Mouse (Mus musculus) adrenal gland, postnatal 4 days (tissue): ENCODE data around the gene Mief2. TPM values are rescaled to one million over a fixed set of nuclear protein-coding genes. Genes with fewer than 3 reads are reported as not detected.

Source experiments
- DNase-seq, 2 experiments: peaks; one replicate each; pipeline ENCODE4 v3.0.0; 2021 to 2022; ENCODE audit warnings: low spot score in 2 of 2, mixed read lengths in 2 of 2
- total RNA-seq, 2 experiments: library from RNA; stranded (reverse); gene quantifications; 2 replicates each; pipeline ENCODE4 v1.2.3; 2021

The Mief2 gene
- total RNA-seq, 2 experiments from 2014 or later = 26.6 to 28.0 TPM

DNA sequence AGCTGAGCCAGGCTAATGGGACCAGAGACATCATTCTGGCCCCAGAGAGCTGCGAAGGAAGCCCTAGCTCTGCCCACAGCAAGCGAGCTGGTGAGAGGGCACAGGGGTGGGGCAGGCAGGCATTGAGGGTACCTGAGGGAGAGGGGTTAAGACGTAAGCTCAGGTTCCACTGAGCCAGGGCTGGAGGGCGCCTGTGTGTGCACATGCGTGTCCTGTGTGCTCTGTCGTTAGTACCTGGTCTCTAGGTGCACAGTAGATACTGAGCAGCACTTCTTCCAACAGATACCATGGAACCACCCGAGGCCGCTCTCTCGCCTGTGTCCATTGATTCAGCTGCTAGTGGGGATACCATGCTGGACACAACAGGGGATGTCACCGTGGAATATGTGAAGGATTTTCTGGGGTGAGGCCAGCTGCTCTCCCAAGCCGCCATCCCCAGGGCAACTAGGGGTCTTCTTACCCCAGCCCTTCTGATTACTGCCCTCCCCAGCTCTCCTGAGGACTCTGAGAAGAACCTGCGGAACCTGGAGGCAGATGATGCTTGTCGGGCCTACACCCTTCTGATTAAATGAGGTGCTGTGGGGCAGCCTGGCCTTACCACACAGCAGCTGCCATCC lies 15.5 kb upstream of the Mief2 start:
- no peak for DNase-seq

- no peak for DNase-seq
Measured at GRCm38 (mm10) chr11:60715833-60716232, 12.4 kb upstream of the Mief2 start.

- no peak for DNase-seq
Measured at GRCm38 (mm10) chr11:60719263-60719662, 8.9 kb upstream of the Mief2 start.

DNA sequence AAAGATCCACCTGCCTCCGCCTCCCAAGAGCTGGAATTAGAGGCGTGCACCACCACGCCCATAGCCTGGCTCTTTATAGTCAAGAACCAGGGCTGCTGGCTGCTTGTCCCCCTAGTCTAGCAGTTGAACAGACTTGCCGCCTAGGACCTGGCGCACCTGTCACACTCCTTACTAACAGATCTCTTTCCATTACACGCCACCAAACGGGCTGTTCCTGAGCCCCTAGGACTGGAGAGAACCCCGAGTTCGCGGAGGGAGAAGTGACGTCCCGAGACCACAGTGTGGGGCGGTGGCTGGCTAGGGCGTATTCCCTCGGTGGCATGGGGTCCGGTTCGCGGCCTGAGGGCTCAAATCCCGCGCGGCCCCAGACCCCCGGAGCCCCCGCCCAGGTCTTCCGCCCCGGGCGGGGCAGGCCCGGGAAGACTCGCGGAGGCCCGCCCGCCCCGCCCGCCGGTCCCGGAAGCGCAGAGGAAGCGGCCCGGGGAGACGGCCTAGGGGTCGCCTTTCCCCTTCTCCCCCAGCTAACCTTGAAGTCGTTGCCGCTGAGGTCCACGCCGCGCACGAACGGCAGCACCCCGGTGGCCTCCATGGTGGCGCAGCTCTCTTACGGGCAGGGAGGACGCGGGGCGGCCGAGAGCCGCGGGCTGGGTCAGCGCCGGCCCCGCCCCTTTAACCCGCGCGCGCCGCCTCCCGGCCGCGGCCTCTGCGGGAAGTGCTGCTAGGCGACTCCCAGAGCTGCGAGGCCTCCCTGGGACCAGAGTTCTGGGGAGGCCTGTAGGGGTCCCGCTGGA lies 1.4 kb upstream of the Mief2 start, which contains the start of gene Flii:
Gene Flii (minus strand): TSS at position 663 of the 791 bp plus-strand sequence.
- DNase-seq = peak; percentile 59 to 64

- no peak for DNase-seq
Measured at GRCm38 (mm10) chr11:60727392-60728140, 632 bp upstream of the Mief2 start.

DNA sequence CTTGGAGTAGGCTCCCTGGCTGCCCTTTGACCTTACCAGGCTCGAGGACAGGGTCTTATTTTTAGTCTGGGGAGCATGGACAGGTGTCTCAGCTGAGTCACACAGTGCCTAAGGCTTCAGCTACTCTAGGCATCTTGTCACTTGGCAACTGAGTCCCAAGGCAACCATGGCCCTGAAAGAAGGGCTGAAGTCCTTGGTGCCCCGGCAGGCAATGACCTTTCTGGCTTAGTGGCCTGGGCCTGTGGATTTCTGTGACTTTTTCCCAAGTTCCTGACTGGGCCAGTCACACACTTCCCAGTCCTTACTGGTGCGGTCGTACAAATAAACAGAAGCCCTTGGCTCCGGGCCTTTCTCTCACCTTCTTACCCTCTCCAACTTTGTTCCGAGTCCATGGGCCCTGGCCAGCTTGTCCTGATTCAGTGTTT lies 1.0 kb downstream of the Mief2 start:
- no peak for DNase-seq

- DNase-seq = no peak
Measured at GRCm38 (mm10) chr11:60730169-60730568, 2.0 kb downstream of the Mief2 start.

- DNase-seq = no peak
Measured at GRCm38 (mm10) chr11:60731251-60731650, 3.1 kb downstream of the Mief2 start.

DNA sequence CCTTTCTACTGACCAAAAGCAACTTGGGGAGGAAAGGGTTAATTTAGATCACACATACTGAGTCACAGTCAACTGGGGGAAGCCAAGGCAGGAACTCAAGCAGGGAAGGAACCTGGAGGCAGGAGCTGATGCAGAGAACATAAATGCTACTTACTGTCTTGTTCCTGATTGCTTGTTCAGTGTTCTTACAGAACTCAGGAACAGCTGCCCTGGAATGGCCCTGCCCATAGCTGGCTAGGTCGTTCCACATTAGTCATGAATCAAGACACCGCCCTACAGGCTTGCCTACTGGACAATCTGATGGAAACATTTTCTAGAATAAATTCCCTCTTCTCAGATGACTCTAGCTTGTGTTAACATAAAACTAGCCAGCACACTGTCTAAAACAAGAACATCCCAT lies 6.0 kb downstream of the Mief2 start:
- no peak for DNase-seq

- DNase-seq = no peak
Measured at GRCm38 (mm10) chr11:60735191-60735590, 7.0 kb downstream of the Mief2 start.

DNA sequence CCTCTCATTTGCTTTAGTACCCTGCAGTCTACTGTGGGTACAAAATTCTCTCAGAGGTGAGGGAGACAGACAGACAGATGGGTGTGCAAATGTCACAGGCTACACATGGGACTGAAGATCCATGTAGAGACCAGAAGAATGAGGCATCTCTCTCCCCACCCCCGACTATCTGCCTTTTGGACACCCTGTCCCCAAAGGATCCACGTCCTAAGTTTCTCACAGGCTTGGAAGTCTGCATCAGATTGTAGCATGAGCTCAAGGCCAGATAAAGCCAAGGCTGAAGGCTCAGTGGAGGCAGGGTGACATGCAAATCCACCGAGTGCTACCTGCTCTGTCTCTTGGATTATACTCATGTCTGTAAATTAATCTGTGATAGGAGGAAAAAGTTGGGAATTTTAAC lies 8.3 kb downstream of the Mief2 start:
- no peak for DNase-seq

- no peak for DNase-seq
Measured at GRCm38 (mm10) chr11:60737450-60737849, 9.3 kb downstream of the Mief2 start.

GRCm38 (mm10) chr11:60740321-60740720 lies 12.1 kb downstream of the Mief2 start:
- no peak for DNase-seq

- DNase-seq = no peak
Measured at GRCm38 (mm10) chr11:60755570-60755969, 27.4 kb downstream of the Mief2 start.

GRCm38 (mm10) chr11:60761681-60762080 lies 33.5 kb downstream of the Mief2 start:
- no peak for DNase-seq

GRCm38 (mm10) chr11:60766969-60767368 lies 38.8 kb downstream of the Mief2 start:
- DNase-seq = no peak

GRCm38 (mm10) chr11:60769322-60769721 lies 41.1 kb downstream of the Mief2 start:
- no peak for DNase-seq

DNA sequence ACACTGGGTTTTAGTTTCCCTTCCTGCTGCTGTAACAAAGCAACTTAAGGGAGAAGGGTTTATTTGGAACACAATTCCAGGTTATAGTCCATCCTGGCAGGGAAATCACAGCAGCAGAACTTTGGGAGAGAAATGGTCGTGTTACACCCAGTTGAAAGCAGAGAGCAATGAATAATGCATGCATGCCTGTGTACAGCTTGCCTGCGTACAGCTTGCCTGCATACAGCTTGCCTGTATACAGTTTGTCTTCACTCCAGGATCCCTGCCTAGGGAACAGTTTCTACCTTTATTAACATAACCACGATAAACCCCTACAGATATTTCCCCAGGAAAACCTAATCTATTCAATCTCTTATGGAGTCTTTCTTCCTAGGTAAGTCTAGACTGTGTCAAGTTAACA lies 42.6 kb downstream of the Mief2 start:
- DNase-seq = no peak

DNA sequence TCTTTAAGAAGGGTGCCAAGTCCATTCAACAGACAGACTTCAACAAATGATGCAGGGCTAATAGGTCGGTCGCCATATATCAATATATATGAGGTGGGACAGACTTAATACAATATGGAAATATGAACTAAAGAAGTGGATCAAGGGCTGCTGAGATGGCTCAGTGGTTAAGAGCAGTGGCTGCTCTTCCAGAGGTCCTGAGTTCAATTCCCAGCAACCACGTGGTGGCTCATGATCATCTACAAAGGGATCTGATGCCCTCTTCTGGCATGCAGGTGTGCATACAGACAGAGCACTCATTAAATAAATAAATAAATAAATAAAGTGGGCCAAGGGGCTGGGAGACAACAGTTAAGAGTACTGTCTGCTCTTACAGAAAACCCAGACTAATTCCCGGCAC lies 44.0 kb downstream of the Mief2 start:
- DNase-seq = no peak

GRCm38 (mm10) chr11:60774158-60774689 lies 46.0 kb downstream of the Mief2 start:
- DNase-seq = no peak

GRCm38 (mm10) chr11:60774841-60775240 lies 46.6 kb downstream of the Mief2 start:
- DNase-seq = no peak

- DNase-seq = no peak
Measured at GRCm38 (mm10) chr11:60775578-60775977, 47.4 kb downstream of the Mief2 start.
